Comparison of ENCODE assay signal across 21 mouse cellular contexts in the genomic region with DNA sequence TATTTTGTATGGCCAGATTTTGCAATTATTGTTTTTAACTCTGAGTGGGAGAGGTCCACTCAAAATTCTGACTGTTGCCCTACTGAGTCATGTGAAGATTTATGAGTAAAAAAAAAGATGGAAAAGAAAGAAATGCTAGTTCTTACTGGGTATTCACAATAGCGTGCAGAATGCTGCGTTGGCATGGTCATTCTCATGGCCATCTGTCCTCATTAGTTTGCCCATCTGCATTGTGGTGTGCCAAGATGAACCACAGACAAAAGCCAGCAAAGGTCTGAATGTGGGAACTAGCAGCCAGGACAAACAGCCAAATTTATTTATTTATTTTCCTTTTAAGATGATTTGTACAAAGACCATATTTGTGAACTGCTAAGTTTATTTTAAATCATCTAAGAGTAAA.
DNase-seq lines count a peak whose midpoint lies in the region; ATAC-seq and TF ChIP-seq lines count a peak whose summit lies in the region.
"Had no signal": no experiment of that assay in that cellular context is flagged by ENCODE, and none has a peak within 500 bp of the region (broad histone marks: within the 10 kb centered on the region; RNA-seq: fewer than 3 reads in every experiment).

No protein-coding gene starts in this region.

- H3K79me2 ChIP-seq in heart, adult 2 months (replicated peaks; ENCODE audit: control insufficient read depth, insufficient read depth, low read length) = no peaks in the 10 kb centered on the region

- peak; percentile 91 for ATAC-seq in hindbrain, embryonic 16.5 days
- no peak for ATAC-seq in hindbrain, embryonic 11.5 days (ENCODE audit: low FRiP score)
- ATAC-seq in cerebellum, adult (ENCODE audit: insufficient number of reproducible peaks, low FRiP score, low TSS enrichment) = peak; percentile 94
- ATAC-seq: intestine, embryonic 15.5 days; liver, postnatal 0 days; midbrain, embryonic 13.5 days had no signal

- TF ChIP-seq EP300 in heart, adult 2 months (IDR thresholded peaks at IDR 0.05; ENCODE audit: insufficient read depth, low read depth, low read length) = no peak

- H3K27ac ChIP-seq in hindbrain, embryonic 16.5 days (ENCODE audit: low read depth, low read length) = no peak overlapping the region
- no peak overlapping the region for H3K27ac ChIP-seq in hindbrain, embryonic 11.5 days (ENCODE audit: low read depth, low read length)
- no peak overlapping the region for H3K27ac ChIP-seq in heart, adult 2 months
- H3K27ac ChIP-seq: gastrocnemius, adult 2 months; heart, embryonic 15.5 days; intestine, embryonic 15.5 days; limb, embryonic 10.5 days; midbrain, embryonic 13.5 days had no signal

- WGBS in hindbrain, embryonic 16.5 days = 46% methylated on average over 2 of the region's 2 CpGs
- WGBS in hindbrain, embryonic 11.5 days = 85% methylated on average over 2 of the region's 2 CpGs
- 78% methylated on average over 2 of the region's 2 CpGs for WGBS in heart, adult 2 months

- no peak for TF ChIP-seq CTCF in heart, adult 2 months (IDR thresholded peaks at IDR 0.05)

- H3K9ac ChIP-seq in hindbrain, embryonic 16.5 days (ENCODE audit: low read depth, low read length) = no peak overlapping the region
- H3K9ac ChIP-seq in hindbrain, embryonic 11.5 days (ENCODE audit: low read depth, low read length) = no peak overlapping the region
- no peak overlapping the region for H3K9ac ChIP-seq in heart, adult 2 months (ENCODE audit: low read depth, low read length)
- H3K9ac ChIP-seq: heart, embryonic 15.5 days; intestine, embryonic 15.5 days; liver, postnatal 0 days; midbrain, embryonic 13.5 days had no signal

- no peak overlapping the region for H3K4me2 ChIP-seq in hindbrain, embryonic 16.5 days (ENCODE audit: low read length)
- H3K4me2 ChIP-seq in hindbrain, embryonic 11.5 days (replicated peaks; ENCODE audit: low read depth, low read length) = no peak overlapping the region
- H3K4me2 ChIP-seq: heart, embryonic 15.5 days; intestine, embryonic 15.5 days; midbrain, embryonic 13.5 days had no signal

- H3K4me1 ChIP-seq in hindbrain, embryonic 16.5 days (ENCODE audit: control insufficient read depth, insufficient read depth, low read depth, low read length) = no peaks in the 10 kb centered on the region
- no peaks in the 10 kb centered on the region for H3K4me1 ChIP-seq in hindbrain, embryonic 11.5 days (replicated peaks; ENCODE audit: control insufficient read depth, insufficient read depth, low read length)
- no peaks in the 10 kb centered on the region for H3K4me1 ChIP-seq in heart, adult 2 months (ENCODE audit: control insufficient read depth, insufficient read depth, low read length)
- H3K4me1 ChIP-seq: heart, embryonic 15.5 days; intestine, embryonic 15.5 days; limb, embryonic 10.5 days; midbrain, embryonic 13.5 days had no signal

- DNase-seq in hindbrain, embryonic 11.5 days (ENCODE audit: low spot score) = no peak
- peak; percentile 78 for DNase-seq in Muller cell, postnatal 12 days (ENCODE audit: inconsistent ontology term)
- peak; percentile 96 for DNase-seq in cerebellum, adult 9-11 months
- no peak for DNase-seq in urinary bladder, postnatal 10 days (ENCODE audit: low spot score)
- no peak for DNase-seq in heart, adult 2 months
- no peak for DNase-seq in thymus, postnatal 10 days (ENCODE audit: low spot score in 2 of 2)
- DNase-seq: adrenal gland, adult 2 months; B cell, adult 2 months; gastrocnemius, adult 2 months; heart, adult 18-20 months; kidney, postnatal 4 days; liver, postnatal 0 days; lung, postnatal 10 days; thymus, postnatal 25 days had no signal

- no peaks in the 10 kb centered on the region for H3K36me3 ChIP-seq in hindbrain, embryonic 16.5 days (ENCODE audit: control insufficient read depth, insufficient read depth, low read length)
- H3K36me3 ChIP-seq in hindbrain, embryonic 11.5 days (ENCODE audit: control insufficient read depth, insufficient read depth, low read length) = no peaks in the 10 kb centered on the region
- H3K36me3 ChIP-seq in heart, adult 2 months (ENCODE audit: control insufficient read depth, insufficient read depth, low read length) = no peaks in the 10 kb centered on the region
- H3K36me3 ChIP-seq: heart, embryonic 15.5 days; intestine, embryonic 15.5 days; limb, embryonic 10.5 days; midbrain, embryonic 13.5 days had no signal

- H3K9me3 ChIP-seq in hindbrain, embryonic 16.5 days (ENCODE audit: control insufficient read depth, low read length) = no peaks in the 10 kb centered on the region
- no peaks in the 10 kb centered on the region for H3K9me3 ChIP-seq in hindbrain, embryonic 11.5 days (ENCODE audit: control insufficient read depth, low read length)
- H3K9me3 ChIP-seq: heart, embryonic 15.5 days; intestine, embryonic 15.5 days; limb, embryonic 10.5 days; midbrain, embryonic 13.5 days had no signal

- intact Hi-C loops in heart, adult 2 months (cut with DNase I) = no loop called here

- TF ChIP-seq POLR2A in heart, adult 2 months (IDR thresholded peaks at IDR 0.05; ENCODE audit: insufficient read depth, low read depth, low read length) = no peak

- H3K4me3 ChIP-seq in hindbrain, embryonic 16.5 days (ENCODE audit: low read length) = no peak overlapping the region
- no peak overlapping the region for H3K4me3 ChIP-seq in hindbrain, embryonic 11.5 days (ENCODE audit: low read depth, low read length)
- no peak overlapping the region for H3K4me3 ChIP-seq in heart, adult 2 months
- H3K4me3 ChIP-seq: gastrocnemius, adult 2 months; heart, embryonic 15.5 days; intestine, embryonic 15.5 days; limb, embryonic 10.5 days; midbrain, embryonic 13.5 days; myocyte had no signal

- H3K27me3 ChIP-seq in hindbrain, embryonic 16.5 days (replicated peaks; ENCODE audit: control insufficient read depth, insufficient read depth, low read length) = no peaks in the 10 kb centered on the region
- H3K27me3 ChIP-seq in hindbrain, embryonic 11.5 days (ENCODE audit: control insufficient read depth, insufficient read depth, low read length) = no peaks in the 10 kb centered on the region
- no peaks in the 10 kb centered on the region for H3K27me3 ChIP-seq in heart, adult 2 months (ENCODE audit: control insufficient read depth, insufficient read depth, low read length)
- H3K27me3 ChIP-seq: heart, embryonic 15.5 days; intestine, embryonic 15.5 days; midbrain, embryonic 13.5 days had no signal

Comparison
In these comparisons a context has a peak if more than half of its experiments do, and no peak if none do; other contexts are left out.
1. DNase-seq: peak in Muller cell, postnatal 12 days (single experiment) and cerebellum, adult 9-11 months (single experiment); none in hindbrain, embryonic 11.5 days (single experiment), urinary bladder, postnatal 10 days (single experiment), heart, adult 2 months (0 of 2) and thymus, postnatal 10 days (0 of 2).